Mouse (Mus musculus): ENCODE data around the gene Selenoi. TPM values are rescaled to one million over a fixed set of nuclear protein-coding genes. Genes with fewer than 3 reads are reported as not detected.

The Selenoi gene
- 97.4 TPM for polyA plus RNA-seq (2014; fragmentation: Illumina TruSeq; extraction: RNeasy Lipid Tissue Mini Kit (QIAGEN cat#74804); ENCODE audit: low read depth, low replicate concordance)

GRCm38 (mm10) chr5:30232271-30232971 is at the start of gene Selenoi:
Gene Selenoi, plus strand, starts transcription at chr5:30232581.

GRCm38 (mm10) chr5:30205493-30205892 is 26.9 kb upstream of the Selenoi start, which contains the start of gene Adgrf3:
Gene Adgrf3, minus strand, starts transcription at chr5:30205722.

GRCm38 (mm10) chr5:30281291-30281732 is 48.9 kb downstream of the Selenoi start, which contains the start of gene Drc1:
Gene Drc1, plus strand, starts transcription at chr5:30281388.

Other genes with a start within 250 kb of the Selenoi start
- not detected for gene Il6, start 219.5 kb upstream of the Selenoi start, polyA plus RNA-seq (2014; fragmentation: Illumina TruSeq; extraction: RNeasy Lipid Tissue Mini Kit (QIAGEN cat#74804); ENCODE audit: low read depth, low replicate concordance)
- gene Tyms, start 159.0 kb upstream of the Selenoi start, polyA plus RNA-seq (2014; fragmentation: Illumina TruSeq; extraction: RNeasy Lipid Tissue Mini Kit (QIAGEN cat#74804); ENCODE audit: low read depth, low replicate concordance) = 36.4 TPM
- gene Garem2, start 127.4 kb upstream of the Selenoi start, polyA plus RNA-seq (2014; fragmentation: Illumina TruSeq; extraction: RNeasy Lipid Tissue Mini Kit (QIAGEN cat#74804); ENCODE audit: low read depth, low replicate concordance) = not detected
- gene 3110082J24Rik, start 126.5 kb upstream of the Selenoi start, polyA plus RNA-seq (2014; fragmentation: Illumina TruSeq; extraction: RNeasy Lipid Tissue Mini Kit (QIAGEN cat#74804); ENCODE audit: low read depth, low replicate concordance) = not detected
- gene Hadha, start 77.4 kb upstream of the Selenoi start, polyA plus RNA-seq (2014; fragmentation: Illumina TruSeq; extraction: RNeasy Lipid Tissue Mini Kit (QIAGEN cat#74804); ENCODE audit: low read depth, low replicate concordance) = 189 TPM
- 759 TPM for gene Hadhb, start 77.3 kb upstream of the Selenoi start, polyA plus RNA-seq (2014; fragmentation: Illumina TruSeq; extraction: RNeasy Lipid Tissue Mini Kit (QIAGEN cat#74804); ENCODE audit: low read depth, low replicate concordance)
- gene Adgrf3, start 26.9 kb upstream of the Selenoi start, polyA plus RNA-seq (2014; fragmentation: Illumina TruSeq; extraction: RNeasy Lipid Tissue Mini Kit (QIAGEN cat#74804); ENCODE audit: low read depth, low replicate concordance) = not detected
- 1.0 TPM for gene Drc1, start 48.8 kb downstream of the Selenoi start, polyA plus RNA-seq (2014; fragmentation: Illumina TruSeq; extraction: RNeasy Lipid Tissue Mini Kit (QIAGEN cat#74804); ENCODE audit: low read depth, low replicate concordance)
- not detected for gene Otof, start 229.4 kb downstream of the Selenoi start, polyA plus RNA-seq (2014; fragmentation: Illumina TruSeq; extraction: RNeasy Lipid Tissue Mini Kit (QIAGEN cat#74804); ENCODE audit: low read depth, low replicate concordance)
- gene 1700001C02Rik, start 233.5 kb downstream of the Selenoi start, polyA plus RNA-seq (2014; fragmentation: Illumina TruSeq; extraction: RNeasy Lipid Tissue Mini Kit (QIAGEN cat#74804); ENCODE audit: low read depth, low replicate concordance) = not detected

Measured in sigmoid colon, adult 10 weeks (tissue).